ENCODE assay signal across 12 mouse cellular contexts in the genomic region with DNA sequence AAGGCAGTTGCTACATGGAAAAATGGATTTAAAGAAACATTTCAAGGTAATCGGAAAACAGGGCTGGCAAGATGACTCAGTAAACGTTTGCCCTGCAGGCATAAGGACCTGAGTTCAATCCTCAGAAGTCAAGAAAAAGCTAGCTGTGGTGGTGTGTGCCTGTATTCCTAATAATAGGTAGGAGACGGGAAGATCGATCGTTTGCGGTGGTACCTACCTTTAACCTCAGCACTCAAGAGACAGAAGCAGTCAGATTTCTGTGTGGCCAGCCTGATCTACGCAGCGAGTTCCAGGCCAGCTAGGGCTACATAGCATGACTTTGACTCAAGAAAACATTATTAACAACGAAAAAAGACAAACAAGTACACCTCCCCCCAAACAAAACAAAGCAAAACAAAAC. TPM values are rescaled to one million over a fixed set of nuclear protein-coding genes. Genes with fewer than 3 reads are reported as not detected.
DNase-seq lines count a peak whose midpoint lies in the region; ATAC-seq lines count a peak whose summit lies in the region.
"Had no signal": no experiment of that assay in that cellular context is flagged by ENCODE, and none has a peak within 500 bp of the region (broad histone marks: within the 10 kb centered on the region; RNA-seq: fewer than 3 reads in every experiment).

No protein-coding gene starts in this region.

- 0 out of 2 replicates have a peak, but pooled peaks cover 7% of the 10 kb centered on the region for H3K9me3 ChIP-seq in heart, embryonic 13.5 days
- no peaks in the 10 kb centered on the region for H3K9me3 ChIP-seq in embryonic facial prominence, embryonic 12.5 days
- H3K9me3 ChIP-seq in hindbrain, embryonic 13.5 days = 0 out of 2 replicates have a peak, but pooled peaks cover 5% of the 10 kb centered on the region
- H3K9me3 ChIP-seq in midbrain, embryonic 14.5 days (ENCODE audit: control insufficient read depth, low read length) = peaks cover 6% of the 10 kb centered on the region; the same call in 1 of the 2 replicates

- DNase-seq in heart, adult 18-20 months = no peak
- DNase-seq in midbrain, embryonic 14.5 days = no peak
- no peak for DNase-seq in left cerebral cortex, adult 9 months (ENCODE audit: low spot score in 2 of 2)
- no peak for DNase-seq in testis, postnatal 10 days (ENCODE audit: low spot score)
- DNase-seq in cerebellum, postnatal 25 days = no peak
- DNase-seq: B cell, adult 2 months; liver, postnatal 0 days; thymus, adult 18-20 months had no signal

- H3K4me3 ChIP-seq in heart, embryonic 13.5 days = no peak overlapping the region
- no peak overlapping the region for H3K4me3 ChIP-seq in embryonic facial prominence, embryonic 12.5 days
- no peak overlapping the region for H3K4me3 ChIP-seq in hindbrain, embryonic 13.5 days
- H3K4me3 ChIP-seq in midbrain, embryonic 14.5 days (replicated peaks; ENCODE audit: low read depth, low read length) = no peak overlapping the region
- H3K4me3 ChIP-seq: megakaryocyte, embryonic 14.5 days had no signal

- H3K9ac ChIP-seq in heart, embryonic 13.5 days = no peak overlapping the region
- no peak overlapping the region for H3K9ac ChIP-seq in embryonic facial prominence, embryonic 12.5 days
- no peak overlapping the region for H3K9ac ChIP-seq in hindbrain, embryonic 13.5 days
- 0 out of 2 replicates have a peak overlapping the region, but pooled peaks have one; percentile 1 for H3K9ac ChIP-seq in midbrain, embryonic 14.5 days (replicated peaks; ENCODE audit: low read length)
- H3K9ac ChIP-seq: liver, postnatal 0 days had no signal

- H3K4me2 ChIP-seq in heart, embryonic 13.5 days = no peak overlapping the region
- no peak overlapping the region for H3K4me2 ChIP-seq in embryonic facial prominence, embryonic 12.5 days (replicated peaks)
- no peak overlapping the region for H3K4me2 ChIP-seq in hindbrain, embryonic 13.5 days
- H3K4me2 ChIP-seq in midbrain, embryonic 14.5 days (ENCODE audit: low read length) = peak overlapping the region; percentile 1; the same call in 1 of the 2 replicates

- H3K36me3 ChIP-seq in heart, embryonic 13.5 days = no peaks in the 10 kb centered on the region
- H3K36me3 ChIP-seq in embryonic facial prominence, embryonic 12.5 days = no peaks in the 10 kb centered on the region
- H3K36me3 ChIP-seq in hindbrain, embryonic 13.5 days = no peaks in the 10 kb centered on the region
- H3K36me3 ChIP-seq in midbrain, embryonic 14.5 days (ENCODE audit: control insufficient read depth, insufficient read depth, low read length) = no peaks in the 10 kb centered on the region

- no peaks in the 10 kb centered on the region for H3K27me3 ChIP-seq in heart, embryonic 13.5 days (replicated peaks)
- no peaks in the 10 kb centered on the region for H3K27me3 ChIP-seq in embryonic facial prominence, embryonic 12.5 days
- H3K27me3 ChIP-seq in hindbrain, embryonic 13.5 days = peaks cover 13% of the 10 kb centered on the region; the same call in 1 of the 2 replicates
- no peaks in the 10 kb centered on the region for H3K27me3 ChIP-seq in midbrain, embryonic 14.5 days (ENCODE audit: control insufficient read depth, insufficient read depth, low read length)

- H3K4me1 ChIP-seq in heart, embryonic 13.5 days = peaks cover 32% of the 10 kb centered on the region
- H3K4me1 ChIP-seq in embryonic facial prominence, embryonic 12.5 days = peaks cover 8% of the 10 kb centered on the region; the same call in 1 of the 2 replicates
- H3K4me1 ChIP-seq in hindbrain, embryonic 13.5 days (replicated peaks) = peaks cover 10% of the 10 kb centered on the region
- no peaks in the 10 kb centered on the region for H3K4me1 ChIP-seq in midbrain, embryonic 14.5 days (ENCODE audit: control insufficient read depth, insufficient read depth, low read length)

- WGBS in heart, embryonic 13.5 days = 82% methylated on average over 9 of the region's 9 CpGs
- 61% methylated on average over 9 of the region's 9 CpGs for WGBS in embryonic facial prominence, embryonic 12.5 days
- WGBS in hindbrain, embryonic 13.5 days = 47% methylated on average over 9 of the region's 9 CpGs
- WGBS in midbrain, embryonic 14.5 days = 22% methylated on average over 9 of the region's 9 CpGs

- peak overlapping the region; percentile 66 for H3K27ac ChIP-seq in heart, embryonic 13.5 days (replicated peaks)
- H3K27ac ChIP-seq in embryonic facial prominence, embryonic 12.5 days = peak overlapping the region; percentile 54; the same call in 1 of the 2 replicates
- H3K27ac ChIP-seq in hindbrain, embryonic 13.5 days = peak overlapping the region; percentile 77
- peak overlapping the region; percentile 81 for H3K27ac ChIP-seq in midbrain, embryonic 14.5 days (replicated peaks; ENCODE audit: low read depth, low read length)

- ATAC-seq in heart, embryonic 13.5 days (ENCODE audit: extremely low read depth, insufficient number of reproducible peaks, low FRiP score, low TSS enrichment) = no peak
- ATAC-seq in embryonic facial prominence, embryonic 12.5 days (ENCODE audit: insufficient number of reproducible peaks, insufficient read depth, low FRiP score, low TSS enrichment) = no peak
- ATAC-seq in hindbrain, embryonic 13.5 days (ENCODE audit: low FRiP score) = no peak; the same call in 1 of the 2 replicates
- ATAC-seq in midbrain, embryonic 14.5 days (ENCODE audit: low FRiP score, low TSS enrichment) = no peak
- ATAC-seq: liver, postnatal 0 days had no signal

RNA-seq across cellular contexts. Expression of a gene that starts 48.9 kb away (rescaled TPM):
- 7.7 and 8.8 TPM in 2 replicates for polyA plus RNA-seq in heart, embryonic 13.5 days (2015; fragmentation: Nextera tagmentation; extraction: Ambion mirVana)
- total RNA-seq in heart, adult 18-20 months (2021) = 10 to 100 TPM; 30.8 to 32.2 TPM
- polyA plus RNA-seq in embryonic facial prominence, embryonic 12.5 days (2016; fragmentation: Nextera tagmentation; extraction: Ambion mirVana) = 2.9 and 3.1 TPM in 2 replicates
- 1.8 and 2.3 TPM in 2 replicates for polyA plus RNA-seq in hindbrain, embryonic 13.5 days (2015; fragmentation: Nextera tagmentation; extraction: Ambion mirVana)
- polyA plus RNA-seq in midbrain, embryonic 14.5 days (2014; fragmentation: Nextera tagmentation; extraction: Ambion mirVana) = 0.70 and 1.4 TPM in 2 replicates
